In the genomic region with DNA sequence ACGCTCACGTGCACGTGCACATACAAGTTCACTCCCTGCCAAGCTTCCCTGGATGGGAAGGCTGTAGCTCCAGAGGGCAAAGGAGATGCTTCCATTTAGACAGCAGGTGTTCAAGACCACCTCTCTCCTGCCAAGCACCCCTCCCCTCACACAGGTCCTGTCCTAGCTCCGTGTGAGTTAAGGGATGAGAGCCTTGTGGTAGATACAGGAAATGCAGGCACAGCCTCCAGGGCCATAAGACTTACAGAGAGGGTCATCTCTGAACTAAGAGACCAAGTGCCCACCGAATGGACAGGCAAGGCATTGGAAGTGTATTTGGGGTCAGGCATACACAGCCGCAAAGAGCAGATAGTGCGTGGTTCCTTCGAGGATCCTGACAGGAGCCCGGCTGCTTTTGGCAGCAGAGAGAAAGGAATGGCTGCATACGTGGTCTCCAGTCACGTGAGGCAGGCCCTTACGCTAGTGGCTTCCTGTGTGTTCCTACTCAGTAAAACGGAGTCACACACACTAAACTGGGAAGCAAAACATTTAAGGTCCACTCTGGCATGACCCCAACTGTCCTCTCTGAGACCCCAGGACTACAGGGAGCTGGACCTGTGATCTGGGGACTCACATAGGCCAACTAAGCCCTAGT, we compare ENCODE assay signal across 9 mouse cellular contexts. TPM values are rescaled to one million over a fixed set of nuclear protein-coding genes. Genes with fewer than 3 reads are reported as not detected.
DNase-seq lines count a peak whose midpoint lies in the region; ATAC-seq and TF ChIP-seq lines count a peak whose summit lies in the region.
"Had no signal": no experiment of that assay in that cellular context is flagged by ENCODE, and none has a peak within 500 bp of the region (broad histone marks: within the 10 kb centered on the region; RNA-seq: fewer than 3 reads in every experiment).

No protein-coding gene starts in this region.

- H3K4me1 ChIP-seq in heart, embryonic 15.5 days (replicated peaks): peaks cover 9% of the 10 kb centered on the region
- peaks cover 34% of the 10 kb centered on the region for H3K4me1 ChIP-seq in bone marrow macrophage, adult 2 months (ENCODE audit: control insufficient read depth, insufficient read depth, low read length)
- H3K4me1 ChIP-seq in hindbrain, embryonic 16.5 days (ENCODE audit: control insufficient read depth, insufficient read depth, low read depth, low read length): no peaks in the 10 kb centered on the region; the same call in 1 of the 2 replicates
- no peaks in the 10 kb centered on the region; the same call in 1 of the 2 replicates for H3K4me1 ChIP-seq in midbrain, embryonic 16.5 days (ENCODE audit: control insufficient read depth, insufficient read depth, low read length)

- peak overlapping the region; percentile 60 for H3K4me2 ChIP-seq in heart, embryonic 15.5 days
- H3K4me2 ChIP-seq in hindbrain, embryonic 16.5 days (ENCODE audit: low read length): peak overlapping the region; percentile 58
- H3K4me2 ChIP-seq in midbrain, embryonic 16.5 days (ENCODE audit: low read length): peak overlapping the region; percentile 53

- TF ChIP-seq CTCF in bone marrow macrophage, adult 2 months (IDR thresholded peaks at IDR 0.05; ENCODE audit: low read depth, low read length): no peak

- no peak overlapping the region for H3K9ac ChIP-seq in heart, embryonic 15.5 days
- H3K9ac ChIP-seq in hindbrain, embryonic 16.5 days (ENCODE audit: low read depth, low read length): no peak overlapping the region
- peak overlapping the region; percentile 42; the same call in 1 of the 2 replicates for H3K9ac ChIP-seq in midbrain, embryonic 16.5 days (ENCODE audit: low read depth, low read length)

- WGBS in heart, embryonic 15.5 days: 76% methylated on average over 13 of the region's 13 CpGs
- 77% methylated on average over 13 of the region's 13 CpGs for WGBS in hindbrain, embryonic 16.5 days
- WGBS in midbrain, embryonic 16.5 days: 85% methylated on average over 13 of the region's 13 CpGs

- no peaks in the 10 kb centered on the region for H3K9me3 ChIP-seq in heart, embryonic 15.5 days (replicated peaks)
- no peaks in the 10 kb centered on the region for H3K9me3 ChIP-seq in hindbrain, embryonic 16.5 days (ENCODE audit: control insufficient read depth, low read length)
- H3K9me3 ChIP-seq in midbrain, embryonic 16.5 days (replicated peaks; ENCODE audit: control insufficient read depth, low read length, poor library complexity, severe bottlenecking): no peaks in the 10 kb centered on the region

- no peak for DNase-seq in heart, postnatal 4 days
- no peak for DNase-seq in ovary, postnatal 36 days (ENCODE audit: low spot score)
- DNase-seq in adrenal gland, adult 8-10 months: no peak
- DNase-seq in urinary bladder, postnatal 14 days (ENCODE audit: low spot score): no peak

- H3K27ac ChIP-seq in heart, embryonic 15.5 days: peak overlapping the region; percentile 73
- H3K27ac ChIP-seq in bone marrow macrophage, adult 2 months (ENCODE audit: insufficient read depth, low read depth, low read length): 0 out of 2 replicates have a peak overlapping the region, but pooled peaks have one; percentile 57
- peak overlapping the region; percentile 78 for H3K27ac ChIP-seq in hindbrain, embryonic 16.5 days (ENCODE audit: low read depth, low read length)
- H3K27ac ChIP-seq in midbrain, embryonic 16.5 days (ENCODE audit: low read length): peak overlapping the region; percentile 78

- H3K4me3 ChIP-seq in heart, embryonic 15.5 days: no peak overlapping the region
- H3K4me3 ChIP-seq in bone marrow macrophage, adult 2 months (ENCODE audit: insufficient read depth, low read length): peak overlapping the region; percentile 54; the same call in 1 of the 2 replicates
- H3K4me3 ChIP-seq in hindbrain, embryonic 16.5 days (ENCODE audit: low read length): peak overlapping the region; percentile 35; the same call in 1 of the 2 replicates
- H3K4me3 ChIP-seq in midbrain, embryonic 16.5 days (ENCODE audit: low read depth, low read length): no peak overlapping the region; the same call in 1 of the 2 replicates

- no peaks in the 10 kb centered on the region for H3K36me3 ChIP-seq in heart, embryonic 15.5 days
- H3K36me3 ChIP-seq in hindbrain, embryonic 16.5 days (ENCODE audit: control insufficient read depth, insufficient read depth, low read length): no peaks in the 10 kb centered on the region
- no peaks in the 10 kb centered on the region for H3K36me3 ChIP-seq in midbrain, embryonic 16.5 days (ENCODE audit: control insufficient read depth, insufficient read depth, low read length)

- ATAC-seq in heart, embryonic 15.5 days (replicated peaks; ENCODE audit: insufficient number of reproducible peaks, insufficient read depth, low FRiP score, low read depth): no peak
- ATAC-seq in hindbrain, embryonic 16.5 days: peak; percentile 1; the same call in 1 of the 2 replicates
- no peak for ATAC-seq in midbrain, embryonic 16.5 days

- H3K27me3 ChIP-seq in heart, embryonic 15.5 days: no peaks in the 10 kb centered on the region
- H3K27me3 ChIP-seq in hindbrain, embryonic 16.5 days (replicated peaks; ENCODE audit: control insufficient read depth, insufficient read depth, low read length): no peaks in the 10 kb centered on the region
- no peaks in the 10 kb centered on the region for H3K27me3 ChIP-seq in midbrain, embryonic 16.5 days (ENCODE audit: control insufficient read depth, insufficient read depth, low read depth, low read length)

- TF ChIP-seq POLR2A in bone marrow macrophage, adult 2 months (IDR thresholded peaks at IDR 0.05; ENCODE audit: borderline replicate concordance, low read depth, low read length): no peak

RNA-seq across cellular contexts. Expression of a gene that starts 20.9 kb away (rescaled TPM):
- polyA plus RNA-seq in heart, embryonic 15.5 days (2015; fragmentation: Nextera tagmentation; extraction: Ambion mirVana): 30.3 and 197 TPM in 2 replicates
- total RNA-seq in heart, postnatal 4 days (2021): 1 to 10 TPM; 6.2 to 6.4 TPM
- not detected in 2 replicates for polyA plus RNA-seq in bone marrow macrophage, adult 2 months (2012; ENCODE audit: insufficient read depth, insufficient read length, missing spikeins)
- polyA plus RNA-seq in hindbrain, embryonic 16.5 days (2015; fragmentation: Nextera tagmentation; extraction: Ambion mirVana): 5.4 and 6.2 TPM in 2 replicates
- polyA plus RNA-seq in midbrain, embryonic 16.5 days (2015; fragmentation: Nextera tagmentation; extraction: Ambion mirVana): 2.2 TPM in 2 replicates
- 1 to 10 TPM in 2 of 4 experiments, under 1 TPM in 2; 0.49 to 1.3 (median 0.77) TPM for total RNA-seq in adrenal gland, adult 8-10 months (2022)
- total RNA-seq: left cerebral cortex, adult 18-20 months had no signal

RNA-seq across cellular contexts. Expression of a gene that starts 29.3 kb away (rescaled TPM):
- polyA plus RNA-seq in heart, embryonic 15.5 days (2015; fragmentation: Nextera tagmentation; extraction: Ambion mirVana): 0.04 and 0.10 TPM in 2 replicates
- under 1 TPM in 1 of 2 experiments, not detected in 1; 0.07 TPM for total RNA-seq in heart, postnatal 4 days (2021)
- polyA plus RNA-seq in bone marrow macrophage, adult 2 months (2012; ENCODE audit: insufficient read depth, insufficient read length, missing spikeins): not detected in 2 replicates
- polyA plus RNA-seq in hindbrain, embryonic 16.5 days (2015; fragmentation: Nextera tagmentation; extraction: Ambion mirVana): 0.08 TPM in 1 of 2 replicates, not detected in the other
- polyA plus RNA-seq in midbrain, embryonic 16.5 days (2015; fragmentation: Nextera tagmentation; extraction: Ambion mirVana): not detected in 2 replicates
- not detected for total RNA-seq in adrenal gland, adult 8-10 months (2022)
- total RNA-seq: left cerebral cortex, adult 18-20 months had no signal

RNA-seq across cellular contexts. Expression of a gene that starts 43.3 kb away (rescaled TPM):
- 0.87 and 0.95 TPM in 2 replicates for polyA plus RNA-seq in heart, embryonic 15.5 days (2015; fragmentation: Nextera tagmentation; extraction: Ambion mirVana)
- total RNA-seq in heart, postnatal 4 days (2021): under 1 TPM; 0.25 to 0.45 TPM
- not detected in 2 replicates for polyA plus RNA-seq in bone marrow macrophage, adult 2 months (2012; ENCODE audit: insufficient read depth, insufficient read length, missing spikeins)
- polyA plus RNA-seq in hindbrain, embryonic 16.5 days (2015; fragmentation: Nextera tagmentation; extraction: Ambion mirVana): 0.65 and 0.83 TPM in 2 replicates
- polyA plus RNA-seq in midbrain, embryonic 16.5 days (2015; fragmentation: Nextera tagmentation; extraction: Ambion mirVana): 0.25 and 0.51 TPM in 2 replicates
- total RNA-seq in adrenal gland, adult 8-10 months (2022): 1 to 10 TPM in 1 of 4 experiments, under 1 TPM in 3; 0.37 to 2.0 (median 0.57) TPM
- total RNA-seq: left cerebral cortex, adult 18-20 months had no signal

RNA-seq across cellular contexts. Expression of a gene that starts 44.5 kb away (rescaled TPM):
- 33.1 and 213 TPM in 2 replicates for polyA plus RNA-seq in heart, embryonic 15.5 days (2015; fragmentation: Nextera tagmentation; extraction: Ambion mirVana)
- total RNA-seq in heart, postnatal 4 days (2021): 10 to 100 TPM; 14.9 to 15.4 TPM
- polyA plus RNA-seq in bone marrow macrophage, adult 2 months (2012; ENCODE audit: insufficient read depth, insufficient read length, missing spikeins): not detected in 2 replicates
- polyA plus RNA-seq in hindbrain, embryonic 16.5 days (2015; fragmentation: Nextera tagmentation; extraction: Ambion mirVana): 11.8 and 13.6 TPM in 2 replicates
- 3.8 and 5.1 TPM in 2 replicates for polyA plus RNA-seq in midbrain, embryonic 16.5 days (2015; fragmentation: Nextera tagmentation; extraction: Ambion mirVana)
- 1 to 10 TPM; 1.3 to 2.4 (median 1.9) TPM for total RNA-seq in adrenal gland, adult 8-10 months (2022)

RNA-seq across cellular contexts. Expression of a gene that starts 58.9 kb away (rescaled TPM):
- polyA plus RNA-seq in heart, embryonic 15.5 days (2015; fragmentation: Nextera tagmentation; extraction: Ambion mirVana): 1.0 and 3.4 TPM in 2 replicates
- total RNA-seq in heart, postnatal 4 days (2021): not detected
- polyA plus RNA-seq in bone marrow macrophage, adult 2 months (2012; ENCODE audit: insufficient read depth, insufficient read length, missing spikeins): not detected in 2 replicates
- 0.09 TPM in 1 of 2 replicates, not detected in the other for polyA plus RNA-seq in hindbrain, embryonic 16.5 days (2015; fragmentation: Nextera tagmentation; extraction: Ambion mirVana)
- polyA plus RNA-seq in midbrain, embryonic 16.5 days (2015; fragmentation: Nextera tagmentation; extraction: Ambion mirVana): not detected in 2 replicates
- not detected for total RNA-seq in adrenal gland, adult 8-10 months (2022)
- total RNA-seq: left cerebral cortex, adult 18-20 months had no signal

Comparison
In these comparisons a context has a peak if more than half of its experiments do, and no peak if none do; other contexts are left out.
1. H3K4me3 ChIP-seq: peak in bone marrow macrophage, adult 2 months (single experiment) and hindbrain, embryonic 16.5 days (single experiment); none in heart, embryonic 15.5 days (single experiment) and midbrain, embryonic 16.5 days (single experiment).
2. Peak in every context shown above with its lines, with median percentiles within 50 percentile points of each other: H3K27ac ChIP-seq and H3K4me2 ChIP-seq.